Mouse (Mus musculus): Measurements from ENCODE around the gene Gm3755.
"Not testable (repeated sequence)": the region's sequence is repeated elsewhere in the genome, so short reads cannot be mapped to it uniquely, and the experiment has no call there.

Gm3755 gene

DNA sequence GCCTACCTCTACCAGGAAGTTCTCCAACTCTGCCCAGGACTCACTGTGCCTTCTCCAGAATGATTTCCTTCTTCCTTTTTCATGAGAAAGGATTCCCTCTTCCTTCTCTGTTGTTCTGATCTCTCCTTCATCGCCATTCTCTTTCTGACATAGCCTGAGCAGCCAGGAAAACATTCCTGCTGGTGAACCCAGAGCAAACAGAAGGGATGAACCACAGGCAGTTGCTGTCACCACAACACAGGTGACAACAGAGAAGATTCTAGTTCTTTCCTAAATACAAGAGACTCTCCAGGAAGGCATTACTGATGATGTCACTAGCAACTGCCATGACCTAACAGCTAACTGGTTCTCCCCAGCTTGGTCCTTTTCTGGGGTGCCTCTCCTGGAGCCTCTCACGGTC is at the start of gene Gm3755:
Gene Gm3755 (minus strand): TSS at position 101 of the 400 bp plus-strand sequence.
- not testable (repeated sequence) for DNase-seq

- DNase-seq, result not testable (repeated sequence)
Observed at GRCm38 (mm10) chr14:7488731-7489130, 38.0 kb upstream of the Gm3755 start.

DNA sequence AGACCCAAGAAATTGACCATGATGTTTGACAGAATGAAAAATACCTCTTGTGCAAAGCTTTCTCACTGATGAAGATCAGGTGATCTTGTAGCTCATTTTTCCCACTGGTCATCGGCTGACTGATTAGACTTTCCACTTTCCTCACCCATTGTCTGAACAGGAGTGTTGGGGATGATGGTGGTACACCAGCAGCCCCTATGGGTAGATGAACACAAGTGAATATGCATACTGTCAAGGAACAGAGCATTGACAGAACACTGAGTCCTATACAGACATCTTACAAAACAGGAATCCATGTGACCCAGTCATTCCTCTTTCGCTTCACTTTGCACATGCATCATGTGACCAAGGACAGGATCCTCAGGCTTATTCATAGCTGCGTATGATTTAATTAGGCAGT is 32.9 kb upstream of the Gm3755 start, which contains the start of gene Gm3752:
Gene Gm3752 (minus strand): TSS at position 101 of the 400 bp plus-strand sequence.
- DNase-seq, result not testable (repeated sequence)

- not testable (repeated sequence) for DNase-seq
Observed at GRCm38 (mm10) chr14:7422496-7422895, 28.2 kb downstream of the Gm3755 start.

All from thymus, postnatal 36 days (tissue).